Comparison of ENCODE assay signal across 8 mouse cellular contexts in genomic region chr2:36102559-36102946, GRCm38 (mm10). TPM values are rescaled to one million over a fixed set of nuclear protein-coding genes. Genes with fewer than 3 reads are reported as not detected.
DNase-seq lines count a peak whose midpoint lies in the region; ATAC-seq lines count a peak whose summit lies in the region.

No protein-coding gene starts in this region.

- no peak overlapping the region for H3K9ac ChIP-seq in lung, embryonic 15.5 days
- H3K9ac ChIP-seq in heart, embryonic 14.5 days (ENCODE audit: low read length) = peak overlapping the region; percentile 21; the same call in 1 of the 2 replicates
- H3K9ac ChIP-seq in neural tube, embryonic 14.5 days (replicated peaks; ENCODE audit: low read depth, low read length) = no peak overlapping the region

- peaks cover 37% of the 10 kb centered on the region for H3K4me1 ChIP-seq in lung, embryonic 15.5 days
- H3K4me1 ChIP-seq in heart, embryonic 14.5 days (ENCODE audit: control insufficient read depth in 2 of 2, insufficient read depth in 2 of 2, low read length in 2 of 2) = peaks cover 14 to 38% of the 10 kb centered on the region in 2 experiments
- peaks cover 20% of the 10 kb centered on the region for H3K4me1 ChIP-seq in neural tube, embryonic 14.5 days (ENCODE audit: control insufficient read depth, insufficient read depth, low read length)

- H3K9me3 ChIP-seq in lung, embryonic 15.5 days = no peaks in the 10 kb centered on the region
- no peaks in the 10 kb centered on the region for H3K9me3 ChIP-seq in heart, embryonic 14.5 days (ENCODE audit: control insufficient read depth, low read length)
- no peaks in the 10 kb centered on the region for H3K9me3 ChIP-seq in neural tube, embryonic 14.5 days (ENCODE audit: control insufficient read depth, low read length)

- peak overlapping the region; percentile 84 for H3K4me2 ChIP-seq in lung, embryonic 15.5 days
- H3K4me2 ChIP-seq in heart, embryonic 14.5 days (ENCODE audit: low read length) = peak overlapping the region; percentile 80
- H3K4me2 ChIP-seq in neural tube, embryonic 14.5 days (ENCODE audit: low read depth, low read length) = no peak overlapping the region

- H3K36me3 ChIP-seq in lung, embryonic 15.5 days = no peaks in the 10 kb centered on the region
- no peaks in the 10 kb centered on the region for H3K36me3 ChIP-seq in heart, embryonic 14.5 days (ENCODE audit: control insufficient read depth, insufficient read depth, low read length)
- no peaks in the 10 kb centered on the region for H3K36me3 ChIP-seq in neural tube, embryonic 14.5 days (ENCODE audit: control insufficient read depth, insufficient read depth, low read length)

- WGBS in lung, embryonic 15.5 days = 2% methylated on average over 21 of the region's 21 CpGs
- WGBS in heart, embryonic 14.5 days = 1% methylated on average over 21 of the region's 21 CpGs
- 1% methylated on average over 21 of the region's 21 CpGs for WGBS in neural tube, embryonic 14.5 days

- H3K27ac ChIP-seq in lung, embryonic 15.5 days = no peak overlapping the region
- no peak overlapping the region for H3K27ac ChIP-seq in heart, embryonic 14.5 days (replicated peaks in 1 of 2; ENCODE audit: control insufficient read depth in 1 of 2, insufficient read depth in 1 of 2, low read depth in 2 of 2, low read length in 2 of 2)
- H3K27ac ChIP-seq in neural tube, embryonic 14.5 days (ENCODE audit: low read depth, low read length) = no peak overlapping the region

- H3K4me3 ChIP-seq in lung, embryonic 15.5 days = peak overlapping the region; percentile 48
- peak overlapping the region; percentile 15 to 50 for H3K4me3 ChIP-seq in heart, embryonic 14.5 days (ENCODE audit: control insufficient read depth in 1 of 2, insufficient read depth in 1 of 2, low read depth in 1 of 2, low read length in 2 of 2)
- H3K4me3 ChIP-seq in neural tube, embryonic 14.5 days (ENCODE audit: low read depth, low read length) = 0 out of 2 replicates have a peak overlapping the region, but pooled peaks have one; percentile 3

- no peak for DNase-seq in lung, postnatal 25 days (ENCODE audit: low spot score)
- DNase-seq in liver = peak; percentile 12
- no peak for DNase-seq in thymus, postnatal 4 days
- no peak for DNase-seq in left cerebral cortex, adult 11 months (ENCODE audit: low spot score)
- no peak for DNase-seq in layer of hippocampus, postnatal 14 days (ENCODE audit: low spot score in 2 of 2)

- peaks cover 99% of the 10 kb centered on the region for H3K27me3 ChIP-seq in lung, embryonic 15.5 days
- peaks cover 98% of the 10 kb centered on the region for H3K27me3 ChIP-seq in heart, embryonic 14.5 days (ENCODE audit: control insufficient read depth, insufficient read depth, low read length)
- H3K27me3 ChIP-seq in neural tube, embryonic 14.5 days (ENCODE audit: control insufficient read depth, insufficient read depth, low read length) = peaks cover 61% of the 10 kb centered on the region

- ATAC-seq in lung, embryonic 15.5 days (ENCODE audit: borderline replicate concordance, extremely low read depth, low FRiP score, low TSS enrichment) = peak; percentile 51; the same call in 1 of the 2 replicates
- no peak for ATAC-seq in heart, embryonic 14.5 days (ENCODE audit: insufficient number of reproducible peaks, insufficient read depth, low FRiP score, low read depth)
- peak; percentile 25; the same call in 1 of the 2 replicates for ATAC-seq in neural tube, embryonic 14.5 days (ENCODE audit: low read depth)

RNA-seq across cellular contexts. Expression of gene Lhx6, which starts 2.7 kb away (rescaled TPM):
- 6.4 and 8.1 TPM in 2 replicates for polyA plus RNA-seq in lung, embryonic 15.5 days (2015; fragmentation: Nextera tagmentation; extraction: Ambion mirVana)
- 1.5 and 1.6 TPM in 2 replicates for polyA plus RNA-seq in heart, embryonic 14.5 days (2014; fragmentation: Nextera tagmentation; extraction: Ambion mirVana)
- polyA plus RNA-seq in neural tube, embryonic 14.5 days (2014; fragmentation: Nextera tagmentation; extraction: Ambion mirVana) = 1.6 TPM in 1 of 2 replicates, not detected in the other
- 10 to 100 TPM; 17.5 to 19.7 TPM for total RNA-seq in layer of hippocampus, postnatal 14 days (2021)

RNA-seq across cellular contexts. Expression of gene Mrrf, which starts 33.6 kb away (rescaled TPM):
- 31.1 and 32.4 TPM in 2 replicates for polyA plus RNA-seq in lung, embryonic 15.5 days (2015; fragmentation: Nextera tagmentation; extraction: Ambion mirVana)
- polyA plus RNA-seq in heart, embryonic 14.5 days (2014; fragmentation: Nextera tagmentation; extraction: Ambion mirVana) = 42.7 and 45.1 TPM in 2 replicates
- polyA plus RNA-seq in neural tube, embryonic 14.5 days (2014; fragmentation: Nextera tagmentation; extraction: Ambion mirVana) = 24.8 and 30.4 TPM in 2 replicates
- 10 to 100 TPM; 16.2 to 19.1 TPM for total RNA-seq in layer of hippocampus, postnatal 14 days (2021)

RNA-seq across cellular contexts. Expression of gene Rbm18, which starts 34.0 kb away (rescaled TPM):
- polyA plus RNA-seq in lung, embryonic 15.5 days (2015; fragmentation: Nextera tagmentation; extraction: Ambion mirVana) = 70.5 and 73.5 TPM in 2 replicates
- polyA plus RNA-seq in heart, embryonic 14.5 days (2014; fragmentation: Nextera tagmentation; extraction: Ambion mirVana) = 66.1 and 66.3 TPM in 2 replicates
- 138 and 145 TPM in 2 replicates for polyA plus RNA-seq in neural tube, embryonic 14.5 days (2014; fragmentation: Nextera tagmentation; extraction: Ambion mirVana)
- 10 to 100 TPM; 49.5 to 50.8 TPM for total RNA-seq in layer of hippocampus, postnatal 14 days (2021)

RNA-seq across cellular contexts. Expression of gene Morn5, which starts 53.3 kb away (rescaled TPM):
- 3.1 and 3.6 TPM in 2 replicates for polyA plus RNA-seq in lung, embryonic 15.5 days (2015; fragmentation: Nextera tagmentation; extraction: Ambion mirVana)
- polyA plus RNA-seq in heart, embryonic 14.5 days (2014; fragmentation: Nextera tagmentation; extraction: Ambion mirVana) = not detected in 2 replicates
- polyA plus RNA-seq in neural tube, embryonic 14.5 days (2014; fragmentation: Nextera tagmentation; extraction: Ambion mirVana) = 0.40 and 1.3 TPM in 2 replicates
- 1 to 10 TPM; 2.7 to 2.9 TPM for total RNA-seq in layer of hippocampus, postnatal 14 days (2021)

RNA-seq across cellular contexts. Expression of gene Ndufa8, which starts 53.3 kb away (rescaled TPM):
- 256 and 268 TPM in 2 replicates for polyA plus RNA-seq in lung, embryonic 15.5 days (2015; fragmentation: Nextera tagmentation; extraction: Ambion mirVana)
- 464 and 494 TPM in 2 replicates for polyA plus RNA-seq in heart, embryonic 14.5 days (2014; fragmentation: Nextera tagmentation; extraction: Ambion mirVana)
- polyA plus RNA-seq in neural tube, embryonic 14.5 days (2014; fragmentation: Nextera tagmentation; extraction: Ambion mirVana) = 302 and 344 TPM in 2 replicates
- 100 to 1,000 TPM; 186 to 192 TPM for total RNA-seq in layer of hippocampus, postnatal 14 days (2021)
